Mouse (Mus musculus) R1 (cell line): ENCODE results near the gene Polrmt.

Source experiments
- DNase-seq: peaks from one replicate; pipeline ENCODE4 v3.0.0-alpha.2; 2018; ENCODE audit warnings: low read depth, low spot score

Gene Polrmt

DNA sequence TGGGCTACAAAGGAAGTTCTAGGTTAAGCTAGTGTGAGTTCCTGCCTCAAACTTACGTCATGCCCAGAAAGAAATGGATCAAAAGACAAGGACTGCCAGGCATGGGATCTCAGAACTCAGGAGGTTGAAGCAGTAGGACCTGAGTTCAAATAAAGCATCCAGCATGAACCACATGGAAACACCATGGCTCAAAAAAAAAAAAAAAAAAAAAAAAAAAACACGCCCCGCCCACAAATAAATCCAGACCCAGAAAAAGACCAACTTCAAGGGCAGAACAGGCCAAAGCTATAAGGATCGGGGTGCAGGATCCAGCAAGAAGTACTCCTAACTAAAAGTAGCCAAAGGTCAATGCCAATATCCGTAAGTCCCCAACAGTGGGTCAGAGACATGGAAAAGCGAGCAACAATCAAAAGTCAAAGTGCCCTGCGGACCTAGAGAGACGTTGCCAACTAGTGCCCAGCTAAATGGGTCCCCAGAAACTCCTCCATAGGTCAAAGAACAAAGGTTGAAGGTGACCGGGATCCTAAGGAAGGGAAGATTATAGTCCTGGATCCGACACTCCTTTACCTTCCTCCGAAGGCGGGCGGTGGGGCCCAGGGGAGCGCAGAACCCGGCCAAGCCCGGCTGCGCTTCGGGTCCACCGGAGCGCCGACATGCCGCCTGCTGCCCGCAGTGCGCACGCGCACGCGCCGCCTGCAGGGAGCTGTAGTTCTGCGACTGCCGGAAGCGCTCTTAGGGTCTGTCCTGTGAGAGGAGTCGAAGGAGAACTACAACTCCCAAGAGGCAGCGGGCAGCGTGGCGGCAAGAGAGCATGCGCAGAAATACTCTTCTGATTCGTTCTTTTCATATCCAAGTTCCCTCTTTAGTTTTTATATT lies at the start of gene Polrmt:
TSS of gene Polrmt (minus strand) at position 684 of the 876 bp plus-strand sequence.
- peak; percentile 99 for DNase-seq

DNA sequence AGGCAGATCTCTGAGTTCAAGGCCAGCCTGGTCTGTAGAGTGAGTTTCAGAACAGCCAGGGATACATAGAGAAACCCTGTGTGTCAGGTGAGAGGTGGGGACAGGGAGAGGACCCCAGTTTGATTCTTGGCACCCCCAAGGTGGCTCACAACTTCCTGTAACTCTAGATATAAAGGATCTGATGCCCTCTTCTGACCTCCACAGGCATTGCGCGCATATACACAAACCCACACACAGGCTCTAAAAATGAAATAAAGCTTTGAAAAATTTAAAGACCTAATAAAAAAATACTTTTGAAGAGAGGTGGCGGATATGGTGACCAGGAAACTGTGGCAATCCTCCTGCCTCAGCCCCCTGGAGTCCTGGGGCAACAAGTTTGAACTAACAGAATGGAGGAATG lies 49.5 kb upstream of the Polrmt start:
- no peak for DNase-seq

DNA sequence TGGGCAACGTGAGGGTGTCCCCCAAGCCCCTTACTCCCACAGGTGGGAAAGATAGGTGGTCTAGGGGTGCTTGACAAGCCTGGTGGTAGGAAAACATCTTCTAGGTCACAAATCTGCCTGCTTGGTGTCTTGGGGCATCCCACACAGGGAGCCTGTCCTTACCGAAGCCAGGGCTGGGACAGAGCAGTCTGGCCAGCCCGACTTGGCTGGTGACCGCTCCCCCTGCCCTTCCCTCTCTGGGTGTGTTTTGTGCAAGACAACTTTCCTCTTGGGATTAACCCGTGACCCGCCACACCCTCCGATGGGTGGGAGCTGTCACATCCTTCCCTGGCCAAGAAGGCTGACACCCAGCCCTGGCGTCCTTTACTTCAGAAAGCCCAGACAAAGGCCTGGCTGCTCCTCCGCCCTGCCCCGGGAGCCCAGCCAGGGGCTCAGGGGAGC lies 48.1 kb upstream of the Polrmt start:
- no peak for DNase-seq

DNA sequence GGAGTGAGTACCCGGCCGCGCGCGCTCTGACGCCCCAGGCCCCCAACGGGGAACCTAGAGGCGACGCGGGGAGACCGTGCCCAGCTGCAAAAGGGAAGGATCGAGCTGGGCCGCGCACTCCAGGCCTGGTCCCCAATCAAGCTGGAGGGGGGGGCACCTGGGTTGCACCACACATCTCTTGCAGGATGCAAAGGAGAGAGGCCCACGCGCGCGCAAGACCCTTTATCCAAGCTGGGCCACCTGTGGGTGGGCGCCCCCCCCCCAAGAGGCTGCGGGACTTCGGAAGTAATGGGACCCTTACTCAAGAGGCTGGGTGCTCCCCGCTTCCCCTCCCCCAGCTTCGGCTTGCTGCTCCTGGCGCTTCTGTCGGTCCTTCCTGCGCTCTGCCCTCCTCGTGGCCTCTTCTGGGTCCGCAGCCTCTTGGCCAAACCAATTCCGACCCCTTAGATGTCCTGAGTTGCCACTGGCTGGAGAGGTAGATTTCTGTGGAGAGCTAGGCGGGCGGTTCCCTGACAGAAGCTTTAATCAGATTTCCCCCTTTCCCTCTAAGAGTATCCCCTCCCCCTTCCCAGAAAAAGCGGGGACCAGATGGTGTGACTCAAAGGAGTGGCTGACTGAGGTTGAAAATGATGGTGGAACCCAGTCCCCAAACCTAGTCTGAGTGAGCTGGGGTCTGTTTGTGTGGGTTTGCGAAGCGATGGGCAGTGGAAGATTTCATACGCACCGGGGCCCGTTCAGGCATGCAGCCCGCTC lies 47.5 kb upstream of the Polrmt start:
- DNase-seq = no peak

DNA sequence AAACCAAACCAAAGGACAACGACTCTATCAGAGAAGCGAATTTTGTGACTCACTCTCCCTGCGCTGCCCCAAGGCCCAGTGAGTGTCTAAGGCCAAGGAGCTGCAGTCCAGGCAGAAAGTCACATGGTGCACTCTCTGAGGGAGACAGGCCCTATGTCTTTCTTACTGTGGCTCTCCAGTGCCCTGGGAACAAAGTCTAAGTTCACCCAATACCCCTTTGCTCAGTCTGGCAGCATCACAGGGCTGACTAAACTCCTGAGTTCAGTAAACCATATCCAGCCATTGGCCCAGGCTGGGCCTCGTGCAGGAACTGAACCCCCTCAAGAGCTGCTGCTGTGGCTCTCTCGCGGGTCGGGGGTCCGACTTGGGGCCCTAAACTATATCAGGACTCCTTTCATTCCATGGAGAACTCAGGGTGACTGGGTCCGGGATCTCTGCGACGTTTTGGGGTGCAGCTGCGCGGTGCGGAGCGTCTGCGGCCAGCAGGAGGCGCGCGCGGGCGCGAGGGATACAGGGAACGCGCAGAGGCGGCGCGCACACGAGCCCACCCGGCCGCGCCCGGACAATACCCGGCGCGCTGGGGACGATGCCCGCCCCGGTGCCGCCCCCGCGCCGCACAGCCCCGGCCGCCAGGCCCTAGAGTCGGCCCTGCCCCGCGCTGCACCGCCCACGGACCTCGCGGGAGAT lies 46.8 kb upstream of the Polrmt start, which contains the start of gene Palm:
TSS of gene Palm (plus strand) at position 522 of the 687 bp plus-strand sequence.
- peak; percentile 61 for DNase-seq

DNA sequence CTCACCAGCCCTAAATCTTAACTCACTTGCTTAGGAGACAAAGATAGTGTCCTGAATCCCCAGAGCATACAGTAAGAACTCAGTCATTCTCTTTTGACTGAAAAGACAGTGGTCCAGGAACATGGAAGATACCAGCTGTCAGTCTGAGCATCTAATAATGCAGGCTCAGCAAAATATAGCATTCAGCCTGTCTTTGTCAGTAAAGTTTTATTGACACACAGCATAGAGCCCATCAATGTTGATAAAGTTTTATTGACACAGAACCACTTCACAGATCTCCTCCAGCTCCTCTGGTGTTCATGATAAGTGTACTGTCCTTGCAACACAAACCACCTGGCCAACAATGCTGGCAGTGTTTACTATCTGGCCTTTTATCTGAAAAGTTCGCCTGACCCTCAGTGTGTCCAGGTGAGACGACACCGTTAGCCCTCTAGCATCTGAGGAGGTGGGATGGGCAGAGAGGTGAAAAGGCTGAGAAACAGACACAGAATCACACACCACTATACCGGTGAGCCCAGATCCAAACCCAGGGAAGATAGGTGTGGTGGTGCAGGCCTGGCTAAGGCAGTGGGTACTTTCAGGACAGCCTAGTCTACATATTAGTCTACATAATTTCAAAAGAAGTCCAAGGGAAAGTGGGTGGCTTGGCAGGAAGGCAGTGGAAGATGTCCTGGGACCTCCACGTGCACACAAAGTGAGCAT lies 46.1 kb upstream of the Polrmt start:
- no peak for DNase-seq

DNA sequence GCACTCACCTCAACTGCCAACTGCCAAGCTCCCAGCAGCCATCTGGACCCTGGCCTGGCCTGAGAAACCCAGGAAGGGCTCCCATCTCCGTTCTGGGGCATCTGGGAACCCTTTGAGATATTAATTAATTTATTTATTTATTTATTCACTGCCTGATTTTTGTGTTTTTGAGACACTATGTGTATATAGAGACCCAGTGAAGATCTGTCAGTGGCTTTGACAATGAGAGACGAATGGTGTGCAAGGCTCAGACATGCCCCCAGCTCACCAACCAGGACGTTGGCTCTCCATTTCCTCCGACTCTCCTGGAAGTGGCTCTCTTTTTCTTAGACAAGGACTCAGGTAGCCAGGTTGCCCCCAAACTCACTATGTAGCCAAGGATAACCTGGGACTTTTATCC lies 44.5 kb upstream of the Polrmt start, which contains the start of gene Prss57:
TSS of gene Prss57 (minus strand) at position 101 of the 400 bp plus-strand sequence.
- DNase-seq = no peak

DNA sequence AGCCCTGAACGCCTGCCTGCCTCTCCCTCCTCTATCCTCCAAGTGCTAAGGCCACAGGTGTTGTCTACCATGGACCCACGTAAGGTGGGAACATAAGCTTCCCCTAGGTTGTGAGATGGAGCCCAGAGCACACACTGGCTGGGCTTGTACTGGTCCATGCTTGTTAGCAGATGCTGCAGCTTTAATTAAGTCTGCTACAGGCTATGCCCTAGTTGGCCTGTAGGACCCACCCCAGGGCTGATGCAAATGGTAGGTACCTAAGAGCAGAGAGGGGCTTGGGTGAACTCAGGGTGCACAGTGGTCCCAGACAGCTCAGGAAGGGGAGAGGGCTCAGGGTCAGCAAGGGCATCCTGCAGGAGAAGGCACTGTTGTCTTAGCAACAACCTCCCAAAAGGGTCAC lies 43.2 kb upstream of the Polrmt start:
- DNase-seq = no peak

DNA sequence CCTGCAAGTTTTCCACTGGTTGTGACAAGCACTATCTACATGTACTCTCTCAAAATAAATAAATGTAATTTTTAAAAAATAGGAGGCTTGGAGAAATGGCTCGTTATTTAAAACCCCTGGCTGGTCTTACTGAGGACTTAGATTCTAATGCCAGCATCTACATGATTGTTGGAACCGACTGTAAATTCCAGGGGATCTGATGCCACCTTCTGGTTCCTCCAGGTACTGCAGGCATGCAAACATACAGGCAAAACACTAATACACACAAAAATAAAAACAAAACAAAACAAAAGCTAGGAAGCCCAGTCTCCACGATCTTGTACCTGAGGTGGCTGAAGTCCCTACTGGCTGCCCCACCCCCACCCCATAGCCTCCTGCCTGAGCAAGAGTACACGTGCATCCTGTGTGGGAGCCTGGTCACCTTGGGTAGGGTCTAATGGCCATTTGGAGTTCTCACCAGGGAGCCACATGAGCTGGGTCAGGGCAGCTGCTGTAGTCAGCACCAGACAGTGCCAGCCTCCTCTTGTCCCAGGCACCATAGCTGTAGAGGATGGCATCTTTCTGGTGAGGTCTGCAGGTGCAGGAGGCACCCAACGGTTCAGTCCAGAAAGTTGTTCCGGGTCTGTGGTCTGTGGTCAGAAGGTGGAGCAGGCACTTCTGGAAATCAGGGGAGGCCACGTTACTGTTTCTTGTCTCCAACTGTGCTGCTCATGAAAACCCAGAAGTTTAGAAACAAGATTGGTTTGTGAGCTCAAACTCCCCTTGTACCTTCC lies 42.2 kb upstream of the Polrmt start:
- peak; percentile 76 for DNase-seq

DNA sequence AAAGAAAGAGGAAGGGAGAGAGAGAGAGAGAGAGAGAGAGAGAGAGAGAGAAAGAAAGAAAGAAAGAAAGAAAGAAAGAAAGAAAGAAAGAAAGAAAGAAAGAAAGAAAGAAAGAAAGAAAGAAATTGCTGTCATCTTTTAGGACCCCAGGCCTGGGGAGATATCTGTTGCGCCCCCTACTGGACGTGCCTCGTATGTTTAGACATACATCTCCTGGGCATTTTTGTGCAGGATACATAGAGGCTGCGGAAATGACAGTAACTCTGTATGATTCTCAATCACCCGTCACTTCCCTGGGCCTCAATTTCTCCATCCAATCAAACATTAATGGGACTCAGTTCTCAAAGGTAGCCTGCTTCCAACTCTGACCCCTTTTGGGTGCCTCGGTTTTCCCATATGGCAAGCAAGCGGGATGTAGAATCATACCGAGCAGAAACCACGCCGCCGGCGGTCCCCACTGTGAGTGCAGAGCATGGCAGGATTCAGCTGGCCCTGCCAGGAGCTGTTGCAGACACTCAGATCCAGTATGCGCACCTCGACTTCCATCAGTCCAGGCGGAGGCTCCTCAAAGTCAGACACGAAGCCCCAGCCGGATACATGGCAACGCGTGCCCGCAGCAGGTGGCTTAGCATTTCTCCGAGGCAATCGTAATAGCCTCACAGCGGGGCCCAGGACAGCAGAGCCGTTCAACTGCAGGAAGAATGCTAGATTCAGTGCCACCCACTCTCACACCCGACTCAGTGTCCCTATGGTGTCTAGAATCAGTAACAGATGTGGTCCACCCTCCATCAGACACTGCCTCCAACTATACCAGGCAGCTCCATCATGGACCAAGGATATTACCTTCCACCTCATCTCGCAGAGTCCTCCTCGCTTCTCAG lies 37.8 kb upstream of the Polrmt start:
- peak; percentile 82 for DNase-seq

DNA sequence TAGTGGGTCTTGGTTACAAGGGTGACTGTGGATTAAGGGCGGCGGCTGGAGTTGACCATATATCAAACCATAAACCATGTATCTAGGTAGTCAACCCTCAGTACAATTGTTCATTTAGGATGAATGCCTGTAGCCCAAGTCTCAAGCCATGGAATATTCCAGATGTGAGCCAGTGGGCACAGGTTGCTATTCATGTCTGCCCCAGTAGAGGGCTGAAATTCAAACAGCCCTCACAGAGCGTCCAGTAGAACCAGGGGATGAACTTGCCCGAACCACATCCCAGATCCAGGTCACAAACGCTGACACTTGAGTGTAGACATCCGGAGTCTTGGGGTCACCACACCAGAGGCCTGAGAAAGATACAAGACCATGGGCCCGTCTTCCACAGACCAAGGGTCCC lies 36.7 kb upstream of the Polrmt start:
- peak; percentile 70 for DNase-seq

DNA sequence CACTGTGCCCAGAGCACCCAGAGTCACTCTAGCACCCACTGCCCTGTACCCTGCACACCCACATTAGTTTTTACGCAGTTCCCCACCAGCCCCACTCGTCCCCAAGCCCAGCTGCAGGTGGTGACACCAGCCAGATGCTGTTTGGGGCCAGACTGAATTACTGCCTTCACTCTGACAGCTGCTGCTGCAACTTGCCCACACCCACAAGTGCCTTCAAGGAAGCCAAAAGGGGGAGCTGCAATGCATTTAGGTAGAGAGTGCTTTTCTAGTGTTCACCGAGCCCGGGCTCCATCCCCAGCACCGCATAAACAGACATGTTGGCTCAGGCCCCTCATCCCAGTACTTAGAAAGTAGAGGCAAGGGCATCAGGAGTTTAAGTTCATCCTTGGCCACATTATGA lies 35.6 kb upstream of the Polrmt start:
- DNase-seq = no peak

DNA sequence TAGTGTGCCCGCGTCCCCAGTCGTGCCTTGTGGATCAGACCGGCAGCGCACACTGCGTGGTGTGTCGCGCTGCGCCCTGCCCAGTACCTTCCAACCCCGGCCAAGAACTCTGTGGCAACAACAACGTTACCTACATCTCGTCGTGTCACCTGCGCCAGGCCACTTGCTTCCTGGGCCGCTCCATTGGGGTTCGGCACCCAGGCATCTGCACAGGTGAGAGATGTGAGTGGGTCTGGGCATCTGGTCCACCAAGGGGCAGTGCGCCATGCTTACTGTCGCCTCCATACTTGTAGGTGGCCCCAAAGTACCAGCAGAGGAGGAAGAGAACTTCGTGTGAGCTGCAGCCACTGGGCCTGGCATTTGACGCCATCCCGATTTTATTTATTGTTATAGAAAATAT lies 34.8 kb upstream of the Polrmt start:
- no peak for DNase-seq

DNA sequence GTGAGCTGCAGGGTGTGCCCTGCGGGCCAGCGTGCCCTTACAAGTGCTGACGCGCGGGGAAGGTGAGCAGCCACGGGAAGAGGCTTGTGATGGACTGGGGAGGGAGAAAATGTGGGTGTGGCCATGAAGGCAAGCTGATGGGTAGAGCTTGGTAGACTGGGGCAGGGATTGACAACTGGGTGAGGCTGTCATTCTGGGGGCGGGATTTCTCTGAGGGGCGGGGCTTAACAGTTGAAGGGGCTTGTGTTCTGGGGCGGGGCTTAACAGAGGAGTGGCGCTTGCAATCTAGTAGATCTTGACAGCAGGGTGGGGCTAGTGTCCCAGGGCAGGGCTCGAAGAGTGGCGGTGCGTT lies 34.3 kb upstream of the Polrmt start:
- DNase-seq = peak; percentile 97

DNA sequence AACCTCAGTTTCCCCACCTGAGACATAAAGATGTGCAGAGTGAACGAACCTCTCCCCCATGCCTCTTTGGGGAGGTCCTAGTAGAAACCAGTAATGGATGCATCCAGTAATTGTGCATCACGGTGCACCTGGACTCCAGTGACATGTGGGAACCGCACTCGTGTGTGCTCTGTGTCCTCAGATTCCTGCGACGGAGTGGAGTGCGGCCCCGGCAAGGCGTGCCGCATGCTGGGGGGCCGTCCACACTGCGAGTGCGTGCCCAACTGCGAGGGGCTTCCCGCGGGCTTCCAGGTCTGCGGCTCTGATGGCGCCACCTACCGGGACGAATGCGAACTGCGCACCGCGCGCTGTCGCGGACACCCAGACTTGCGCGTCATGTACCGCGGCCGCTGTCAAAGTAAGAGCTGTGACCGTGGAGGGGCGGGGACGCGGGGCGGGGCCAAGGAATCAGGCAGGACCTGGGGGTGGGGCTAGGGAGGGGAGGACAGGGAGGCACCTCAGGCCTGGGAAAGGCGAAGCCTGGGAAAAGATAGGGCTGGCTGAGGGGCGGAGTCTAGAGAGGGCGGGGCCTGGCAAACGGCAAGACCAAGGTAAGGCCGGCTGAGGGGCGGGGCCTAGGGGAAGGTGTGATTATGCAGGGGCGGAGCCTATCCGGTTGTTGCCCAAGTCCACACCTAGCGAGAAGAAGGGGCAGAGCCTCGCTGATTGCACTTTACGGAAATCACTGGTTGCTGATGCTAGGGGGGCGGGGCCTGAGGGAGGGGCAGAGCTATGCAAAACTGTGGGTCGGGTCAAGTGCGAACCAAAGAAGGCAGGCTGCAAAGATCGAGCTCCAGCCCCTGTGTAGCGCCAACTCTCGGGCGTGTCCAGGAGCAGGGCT lies 33.6 kb upstream of the Polrmt start:
- DNase-seq = peak; percentile 100

DNA sequence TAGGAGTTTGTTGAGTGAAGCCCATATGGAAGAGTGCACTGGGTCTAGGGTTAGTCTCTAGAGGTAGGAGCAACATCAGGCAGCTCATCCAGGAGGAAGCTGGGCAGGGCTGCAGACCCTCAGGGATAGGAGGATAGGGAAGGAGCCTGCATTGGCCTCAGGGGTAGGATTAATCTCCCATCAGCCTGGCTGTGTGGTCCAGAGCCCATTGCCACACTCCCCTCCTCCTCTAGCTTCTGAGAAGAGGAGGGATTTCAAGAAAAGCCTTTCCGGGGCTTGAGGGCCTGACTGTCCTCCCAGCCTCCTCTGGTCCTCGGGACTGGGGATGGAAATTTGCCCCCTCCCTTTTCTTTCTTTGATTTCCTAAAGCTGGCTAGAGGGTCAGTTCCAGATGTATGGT lies 32.8 kb upstream of the Polrmt start:
- no peak for DNase-seq

DNA sequence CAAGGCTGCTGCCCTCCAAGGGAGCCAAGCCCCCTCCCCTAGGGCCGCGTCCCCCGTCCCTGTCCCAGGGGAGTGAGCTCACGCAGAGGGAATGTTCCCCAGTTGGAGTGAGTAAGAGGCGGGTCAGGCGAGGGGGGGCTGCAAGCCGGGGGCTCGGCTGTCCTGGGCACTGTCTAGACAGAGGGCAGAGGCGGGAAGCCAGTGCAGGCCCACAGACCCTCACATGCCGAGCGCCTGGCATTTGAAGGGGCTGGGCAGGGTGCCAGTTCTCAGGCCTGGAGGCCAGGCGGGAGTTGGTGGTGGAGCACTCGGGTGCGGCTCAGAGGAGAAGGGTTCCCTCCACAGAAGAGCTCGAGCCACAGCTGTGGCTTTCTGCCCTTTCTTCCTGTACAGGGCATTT lies 31.6 kb upstream of the Polrmt start:
- DNase-seq = no peak

DNA sequence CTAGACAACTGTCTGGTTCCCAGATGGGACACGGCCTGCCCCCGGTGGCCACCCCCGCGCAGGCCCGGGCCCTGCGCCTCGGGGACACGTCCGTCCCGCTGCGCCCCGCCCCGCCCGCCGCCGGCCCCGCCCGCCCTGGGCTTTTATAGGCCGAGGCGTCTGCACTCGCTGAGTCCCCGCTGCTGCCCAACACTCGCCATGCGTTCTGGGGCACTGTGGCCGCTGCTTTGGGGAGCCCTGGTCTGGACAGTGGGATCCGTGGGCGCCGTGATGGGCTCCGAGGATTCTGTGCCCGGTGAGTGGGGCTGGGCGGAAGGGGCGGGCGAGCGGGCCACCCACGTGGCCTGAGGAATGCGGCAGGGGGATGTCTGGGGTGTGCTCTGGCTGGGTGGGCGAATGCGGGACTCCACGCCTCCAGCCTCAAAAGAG lies 30.7 kb upstream of the Polrmt start, which contains the start of gene Fstl3:
TSS of gene Fstl3 (plus strand) at position 170 of the 429 bp plus-strand sequence.
- no peak for DNase-seq
